Mouse (Mus musculus): ENCODE data around the gene Gm6020. TPM values are rescaled to one million over a fixed set of nuclear protein-coding genes. Genes with fewer than 3 reads are reported as not detected.

The Gm6020 gene
- polyA plus RNA-seq (2012; rRNA removed) = not detected in 2 replicates

GRCm38 (mm10) chr19:61183590-61183989 is at the start of gene Gm6020:
Gm6020 (plus strand) TSS chr19:61183890.

GRCm38 (mm10) chr19:61140342-61141206 is 43.1 kb upstream of the Gm6020 start, which contains the start of gene Zfp950:
Zfp950 (minus strand) TSS chr19:61140840.

GRCm38 (mm10) chr19:61175756-61176324 is 7.8 kb upstream of the Gm6020 start, which contains the start of gene Gm7102:
Gm7102 (minus strand) TSS chr19:61176309.

GRCm38 (mm10) chr19:61227941-61228701 is 44.4 kb downstream of the Gm6020 start, which contains the start of gene Csf2ra:
Csf2ra (minus strand) TSS chr19:61228429.

Other genes with a start within 250 kb of the Gm6020 start
- gene Zfp950, start 43.0 kb upstream of the Gm6020 start, polyA plus RNA-seq (2012; rRNA removed) = 6.1 and 6.9 TPM in 2 replicates
- gene Gm7102, start 7.6 kb upstream of the Gm6020 start, polyA plus RNA-seq (2012; rRNA removed) = 0.01 and 0.02 TPM in 2 replicates
- gene Csf2ra, start 44.5 kb downstream of the Gm6020 start, polyA plus RNA-seq (2012; rRNA removed) = 19.4 and 24.1 TPM in 2 replicates
- not detected in 2 replicates for gene Gm21060, start 113.2 kb downstream of the Gm6020 start, polyA plus RNA-seq (2012; rRNA removed)

All from liver, embryonic 14 days (tissue).